Mouse (Mus musculus) cerebellum, adult 2 months (tissue): ENCODE results near the gene P4htm.

Experiments used
- CTCF ChIP-seq: fragments of 200-500 bp; IDR thresholded peaks from 2 replicates; pipeline ENCODE4 v1.5.1; 2011; ENCODE audit warnings: low read depth, mild to moderate bottlenecking, control low read depth, low read length, moderate library complexity, borderline replicate concordance; ENCODE audit not compliant: insufficient read depth
- POLR2A ChIP-seq: fragments of 200-500 bp; IDR thresholded peaks from 2 replicates; pipeline ENCODE4 v1.6.1; 2011; ENCODE audit warnings: low read length, control low read depth, borderline replicate concordance; ENCODE audit not compliant: insufficient read depth

- no peak for TF ChIP-seq POLR2A
- no peak for TF ChIP-seq CTCF
These were observed 42.4 kb upstream of the P4htm start for GRCm38 (mm10) chr9:108639825-108640224.
